Mouse (Mus musculus) CD4-positive, CD25-positive, alpha-beta regulatory T cell, adult 4 months (primary cell): ENCODE measurements around the gene Aph1a. TPM values are rescaled to one million over a fixed set of nuclear protein-coding genes. Genes with fewer than 3 reads are reported as not detected.
A peak's percentile ranks its signal among the peaks of the same experiment; 100 is the strongest.
"Not testable (repeated sequence)": the region's sequence is repeated elsewhere in the genome, so short reads cannot be mapped to it uniquely, and the experiment has no call there.

Source experiments
- ATAC-seq: one replicate; pipeline ENCODE4 v1.8.0; 2017
- polyA plus RNA-seq, 2 experiments: library from polyadenylated mRNA; unstranded; fragments of 100-300 nt; shearing (Covaris generic); gene quantifications; one replicate each; pipeline ENCODE4 v1.2.1; 2017

The Aph1a gene
- polyA plus RNA-seq, 2 experiments from 2014 or later = 14.8 to 19.9 TPM

DNA sequence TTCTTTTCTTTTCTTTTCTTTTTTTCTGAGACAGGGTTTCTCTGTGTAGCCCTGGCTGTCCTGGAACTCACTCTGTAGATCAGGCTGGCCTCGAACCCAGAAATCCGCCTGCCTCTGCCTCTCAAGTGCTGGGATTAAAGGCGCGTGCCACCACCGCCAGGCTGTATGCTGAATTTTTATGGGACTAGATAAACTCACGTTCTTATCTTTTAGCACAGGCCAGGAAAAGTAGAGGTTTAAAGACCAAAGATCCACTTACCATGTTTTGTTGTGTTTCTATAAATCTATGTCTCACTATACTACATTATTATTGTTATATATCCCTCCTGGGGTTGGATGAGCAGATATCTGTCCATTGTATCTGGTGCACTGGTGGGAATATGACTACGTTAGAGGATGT, 29.7 kb downstream of the Aph1a start:
- ATAC-seq = not testable (repeated sequence)

- ATAC-seq = no peak
Observed at GRCm38 (mm10) chr3:95924185-95924584, 30.4 kb downstream of the Aph1a start.

DNA sequence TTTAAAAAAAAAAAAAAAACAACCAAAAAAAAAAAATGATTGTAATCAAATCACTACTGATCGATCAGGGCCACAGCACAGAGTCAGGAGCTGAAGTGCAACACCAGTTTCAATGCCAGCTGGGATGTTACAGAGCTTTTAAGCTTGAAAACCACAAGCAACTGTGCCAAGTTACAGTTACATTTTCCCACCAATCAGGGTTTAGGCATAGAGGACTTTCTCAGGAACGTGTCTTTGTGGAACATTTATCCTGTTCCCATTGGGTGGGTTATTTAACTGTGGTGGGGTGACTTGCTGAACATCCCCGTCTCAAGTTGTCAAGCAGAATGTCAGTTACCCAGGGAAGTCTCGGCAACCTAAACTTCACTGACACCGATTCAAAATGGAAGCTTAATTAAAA, 31.3 kb downstream of the Aph1a start:
- ATAC-seq = no peak

- ATAC-seq = no peak
Observed at GRCm38 (mm10) chr3:95928261-95928657, 34.5 kb downstream of the Aph1a start.

GRCm38 (mm10) chr3:95928658-95929503, 35.1 kb downstream of the Aph1a start, which contains the start of gene Anp32e:
Gene Anp32e (plus strand): TSS chr3:95929246.
- peak; percentile 97 for ATAC-seq

DNA sequence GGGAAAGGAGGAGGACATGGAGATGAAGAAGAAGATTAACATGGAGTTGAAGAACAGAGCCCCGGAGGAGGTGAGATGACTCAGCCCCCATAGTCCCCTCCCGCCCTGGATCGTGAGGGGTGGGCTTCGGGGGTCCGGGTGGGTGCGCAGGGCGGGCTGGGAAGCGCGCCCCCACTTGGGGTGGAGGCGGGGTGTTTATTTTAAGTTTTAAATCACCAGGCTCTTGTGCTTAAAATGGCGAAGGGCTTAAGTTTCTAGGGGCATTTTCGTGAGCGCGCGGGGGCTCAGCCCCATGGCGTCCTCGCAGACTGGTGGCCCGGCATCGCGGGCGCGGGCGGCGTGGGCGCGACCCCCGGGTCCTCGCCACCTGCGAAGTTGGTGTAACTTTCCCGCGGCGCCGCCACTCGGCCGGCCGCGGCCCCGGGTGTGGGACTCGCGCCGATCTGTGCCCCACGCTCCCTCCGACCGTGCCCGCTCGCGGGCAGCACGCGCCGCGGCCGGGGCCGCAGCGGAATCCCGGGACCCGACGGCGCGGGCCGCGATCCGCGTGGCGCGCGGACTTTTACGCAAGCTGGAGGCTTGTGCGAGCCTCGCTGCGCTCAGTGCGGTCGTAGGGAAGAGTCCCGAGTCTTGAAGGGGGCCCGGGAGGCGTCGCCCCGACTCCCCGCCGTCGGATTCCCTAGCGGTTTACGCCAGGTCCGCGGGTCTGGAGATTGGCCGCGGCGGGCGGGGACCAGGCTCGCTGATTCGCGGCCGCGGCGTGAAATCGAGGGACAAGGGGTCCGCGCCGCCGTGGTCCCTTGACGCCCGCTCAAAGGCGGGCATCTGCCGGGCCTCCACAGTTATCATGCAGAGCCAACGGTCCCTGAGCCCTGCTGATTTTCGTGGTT, 36.1 kb downstream of the Aph1a start:
- ATAC-seq = peak; percentile 8

GRCm38 (mm10) chr3:95930471-95930789, 36.7 kb downstream of the Aph1a start:
- ATAC-seq = peak; percentile 16

GRCm38 (mm10) chr3:95931471-95931870, 37.7 kb downstream of the Aph1a start:
- ATAC-seq = no peak

GRCm38 (mm10) chr3:95932157-95932556, 38.4 kb downstream of the Aph1a start:
- ATAC-seq = no peak

GRCm38 (mm10) chr3:95932566-95932965, 38.8 kb downstream of the Aph1a start:
- no peak for ATAC-seq

DNA sequence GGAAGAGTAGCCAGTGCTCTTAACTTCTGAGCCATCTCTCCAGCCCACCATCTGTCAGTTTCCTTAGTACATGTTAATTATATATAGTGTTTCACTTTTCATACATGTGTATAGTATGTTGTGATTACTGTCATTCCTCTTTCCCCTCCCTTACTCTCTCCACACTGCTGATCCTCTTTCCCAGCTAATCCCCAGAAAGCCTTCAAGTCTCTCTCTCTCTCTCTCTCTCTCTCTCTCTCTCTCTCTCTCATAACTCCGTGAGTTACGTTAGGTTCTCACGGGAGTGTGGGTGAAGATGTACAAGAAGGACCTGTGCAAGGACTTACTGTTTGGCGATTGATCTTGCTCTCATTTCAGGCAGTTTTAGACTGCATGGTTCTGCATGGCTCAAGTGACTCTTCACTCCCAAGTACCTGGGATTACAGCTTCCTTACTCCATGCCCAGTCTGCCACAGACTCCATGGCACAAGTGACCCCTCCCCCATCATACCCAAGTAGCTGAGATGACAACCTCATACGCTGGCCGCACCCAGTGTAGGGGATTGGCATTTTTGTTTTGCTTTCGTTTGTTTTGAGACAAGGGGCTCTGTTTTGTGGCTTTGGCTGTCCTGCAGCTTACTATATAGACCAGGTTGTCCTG, 39.5 kb downstream of the Aph1a start:
- no peak for ATAC-seq

DNA sequence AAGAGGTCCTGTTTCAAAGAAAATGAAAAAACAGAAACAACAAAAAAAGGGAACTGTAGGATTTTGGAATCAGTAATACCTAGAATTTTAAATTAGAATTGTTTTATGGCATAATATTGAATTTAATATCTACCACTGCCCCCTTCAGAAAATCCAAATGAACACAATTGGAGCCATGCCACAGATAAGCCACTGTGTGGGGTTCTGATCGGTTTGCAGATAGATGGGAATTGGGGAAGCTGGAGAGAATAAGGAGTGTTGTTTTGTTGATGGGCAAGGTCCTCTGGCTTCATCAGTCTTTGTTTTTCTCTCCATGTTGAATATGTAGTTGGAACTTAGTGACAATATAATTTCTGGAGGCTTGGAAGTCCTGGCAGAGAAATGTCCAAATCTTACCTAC, 40.7 kb downstream of the Aph1a start:
- ATAC-seq = no peak

GRCm38 (mm10) chr3:95938217-95938616, 44.4 kb downstream of the Aph1a start:
- ATAC-seq = no peak

DNA sequence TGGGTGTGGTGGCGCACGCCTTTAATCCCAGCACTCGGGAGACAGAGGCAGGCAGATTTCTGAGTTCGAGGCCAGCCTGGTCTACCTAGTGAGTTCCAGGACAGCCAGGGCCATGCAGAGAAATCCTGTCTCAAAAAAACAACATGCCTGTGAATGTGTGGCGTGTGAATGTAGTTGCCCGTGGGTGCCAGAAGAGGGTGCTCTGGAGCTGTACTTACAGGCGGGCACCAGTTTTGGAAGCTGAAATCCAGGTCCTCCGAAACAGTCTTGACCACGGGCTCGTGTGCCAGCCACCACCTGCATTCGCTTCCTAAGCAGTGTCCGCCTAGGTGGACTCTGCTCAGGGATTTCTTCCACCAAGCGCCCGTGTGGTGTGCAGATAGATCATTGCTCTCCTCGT, 45.1 kb downstream of the Aph1a start:
- ATAC-seq = no peak

GRCm38 (mm10) chr3:95942749-95943148, 49.0 kb downstream of the Aph1a start:
- no peak for ATAC-seq

GRCm38 (mm10) chr3:95943226-95943625, 49.5 kb downstream of the Aph1a start:
- no peak for ATAC-seq

GRCm38 (mm10) chr3:95944742-95945141, 51.0 kb downstream of the Aph1a start:
- no peak for ATAC-seq

- no peak for ATAC-seq
Observed at GRCm38 (mm10) chr3:95945731-95946240, 52.0 kb downstream of the Aph1a start.

Other genes starting within 250 kb of the Aph1a start
- gene Mcl1, start 235.2 kb upstream of the Aph1a start, polyA plus RNA-seq = 10 to 100 TPM; 61.0 to 96.6 TPM
- 1 to 10 TPM; 2.3 to 5.2 TPM for gene Adamtsl4, start 206.1 kb upstream of the Aph1a start, polyA plus RNA-seq
- gene Ecm1, start 154.4 kb upstream of the Aph1a start, polyA plus RNA-seq = 100 to 1,000 TPM; 203 to 284 TPM
- 100 to 1,000 TPM in 1 of 2 experiments, 10 to 100 TPM in 1; 88.1 to 108 TPM for gene Tars2, start 133.8 kb upstream of the Aph1a start, polyA plus RNA-seq
- 10 to 100 TPM; 26.8 to 29.4 TPM for gene Rprd2, start 75.1 kb upstream of the Aph1a start, polyA plus RNA-seq
- gene Prpf3, start 38.1 kb upstream of the Aph1a start, polyA plus RNA-seq = 10 to 100 TPM; 49.1 to 56.5 TPM
- gene Mrps21, start 22.4 kb upstream of the Aph1a start, polyA plus RNA-seq = 100 to 1,000 TPM; 296 to 307 TPM
- gene Ciart, start 11.7 kb upstream of the Aph1a start, polyA plus RNA-seq = 1 to 10 TPM; 9.1 to 9.7 TPM
- 1 to 10 TPM; 1.0 to 3.3 TPM for gene BC028528, start 2.0 kb upstream of the Aph1a start, polyA plus RNA-seq
- under 1 TPM in 1 of 2 experiments, not detected in 1; 0.39 TPM for gene Car14, start 10.7 kb downstream of the Aph1a start, polyA plus RNA-seq
- 100 to 1,000 TPM; 162 to 241 TPM for gene Anp32e, start 35.3 kb downstream of the Aph1a start, polyA plus RNA-seq
- 10 to 100 TPM in 1 of 2 experiments, 1 to 10 TPM in 1; 9.8 to 10.1 TPM for gene Plekho1, start 102.0 kb downstream of the Aph1a start, polyA plus RNA-seq
- gene Vps45, start 164.5 kb downstream of the Aph1a start, polyA plus RNA-seq = 10 to 100 TPM; 22.2 to 24.3 TPM
- gene Otud7b, start 210.6 kb downstream of the Aph1a start, polyA plus RNA-seq = 10 to 100 TPM in 1 of 2 experiments, 1 to 10 TPM in 1; 9.1 to 13.3 TPM